Mouse (Mus musculus) MEL (cell line): ENCODE measurements at regions not wholly inside any gene's neighbourhood (a gene's known extent, or its start where the extent isn't known, plus 50 kb on each side); places are given as distances from the start of the nearest gene placed in this dataset.

ENCODE experiments used
- DNase-seq: peaks from one replicate; pipeline ENCODE4 v3.0.0; 2011; ENCODE audit warnings: low read depth, low spot score
- H3K27ac ChIP-seq: 2 replicates; pipeline ENCODE4 v1.5.1; 2012; ENCODE audit warnings: low read depth, mild to moderate bottlenecking, control low read depth, low read length, moderate library complexity; ENCODE audit not compliant: control insufficient read depth
- H3K27me3 ChIP-seq, 2 experiments: fragments of 150-350 bp in 1 of 2; sonication (generic) in 1 of 2; 2 replicates each; pipeline ENCODE4 v1.6.1; 2012; ENCODE audit warnings: low read length in 2 of 2, mild to moderate bottlenecking in 2 of 2, improper control_type of control experiment in 1 of 2, moderate library complexity in 1 of 2; ENCODE audit not compliant: insufficient read depth in 2 of 2, control insufficient read depth in 1 of 2
- H3K36me3 ChIP-seq, 2 experiments: 2 replicates each; pipeline ENCODE4 v1.6.1; 2012 to 2014; ENCODE audit warnings: low read length in 2 of 2, improper control_type of control experiment in 1 of 2, inconsistent platforms in 1 of 2, mild to moderate bottlenecking in 1 of 2; ENCODE audit not compliant: insufficient read depth in 2 of 2, control insufficient read depth in 1 of 2
- H3K4me1 ChIP-seq, 2 experiments: fragments of 150-350 bp in 1 of 2; sonication (generic) in 1 of 2; 2 replicates each; pipeline ENCODE4 v1.6.1; 2012; ENCODE audit warnings: low read length in 2 of 2, improper control_type of control experiment in 1 of 2, mild to moderate bottlenecking in 1 of 2; ENCODE audit not compliant: insufficient read depth in 2 of 2, control insufficient read depth in 1 of 2
- H3K4me3 ChIP-seq, 2 experiments: fragments of 150-350 bp in 1 of 2; sonication (generic) in 1 of 2; 2 replicates each; pipeline ENCODE4 v1.5.1; 2012; ENCODE audit warnings: low read depth in 2 of 2, low read length in 2 of 2, mild to moderate bottlenecking in 2 of 2, moderate library complexity in 2 of 2, control low read depth in 1 of 2, improper control_type of control experiment in 1 of 2; ENCODE audit not compliant: control insufficient read depth in 1 of 2, insufficient read depth in 1 of 2
- H3K79me2 ChIP-seq: 2 replicates; pipeline ENCODE4 v1.6.1; 2012; ENCODE audit warnings: mild to moderate bottlenecking, low read length, moderate library complexity; ENCODE audit not compliant: control insufficient read depth, poor library complexity, insufficient read depth
- H3K9ac ChIP-seq: 2 replicates; pipeline ENCODE4 v1.6.1; 2012; ENCODE audit warnings: low read depth, mild to moderate bottlenecking, control low read depth, low read length, moderate library complexity; ENCODE audit not compliant: control insufficient read depth, poor library complexity, severe bottlenecking
- H3K9me3 ChIP-seq: fragments of 150-350 bp; sonication (generic); replicated peaks from 2 replicates; pipeline ENCODE4 v1.6.1; 2012; ENCODE audit warnings: mild to moderate bottlenecking, low read length, improper control_type of control experiment, moderate library complexity; ENCODE audit not compliant: insufficient read depth
- CHD2 ChIP-seq: IDR thresholded peaks from 2 replicates; pipeline ENCODE4 v1.6.1; 2011; ENCODE audit warnings: low read length, improper control_type of control experiment
- CTCF ChIP-seq, 3 experiments: IDR thresholded peaks in 2 of 3; conservative IDR thresholded peaks in 1 of 3; 2 replicates each; pipeline ENCODE4 v1.5.1; 2011 to 2012; ENCODE audit warnings: low read length in 3 of 3, low read depth in 2 of 3, mild to moderate bottlenecking in 2 of 3, improper control_type of control experiment in 1 of 3, inconsistent platforms in 1 of 3, mixed read lengths in 1 of 3, moderate library complexity in 1 of 3; ENCODE audit not compliant: control insufficient read depth in 1 of 3, insufficient read depth in 1 of 3, poor library complexity in 1 of 3, severe bottlenecking in 1 of 3
- E2F4 ChIP-seq: IDR thresholded peaks from 2 replicates; pipeline ENCODE4 v1.6.1; 2011; ENCODE audit warnings: low read depth, low read length, improper control_type of control experiment, borderline replicate concordance
- EP300 ChIP-seq, 2 experiments: IDR thresholded peaks; 2 replicates each; pipeline ENCODE4 v1.6.1; 2011; ENCODE audit warnings: improper control_type of control experiment in 2 of 2, low read length in 2 of 2, low read depth in 1 of 2, mild to moderate bottlenecking in 1 of 2
- GABPA ChIP-seq: IDR thresholded peaks from 2 replicates; pipeline ENCODE4 v1.6.1; 2012; ENCODE audit warnings: low read depth, mild to moderate bottlenecking, inconsistent platforms, low read length, improper control_type of control experiment, moderate library complexity
- GATA1 ChIP-seq: IDR thresholded peaks from 2 replicates; pipeline ENCODE4 v1.6.1; 2011; ENCODE audit warnings: low read depth, low read length, improper control_type of control experiment
- MAFK ChIP-seq: IDR thresholded peaks from 2 replicates; pipeline ENCODE4 v1.6.1; 2011; ENCODE audit warnings: low read depth, mild to moderate bottlenecking, low read length, improper control_type of control experiment, borderline replicate concordance
- MAX ChIP-seq: IDR thresholded peaks from 2 replicates; pipeline ENCODE4 v1.6.1; 2011; ENCODE audit warnings: low read length, improper control_type of control experiment
- MAZ ChIP-seq: IDR thresholded peaks from 2 replicates; pipeline ENCODE4 v1.6.1; 2012; ENCODE audit warnings: low read depth, mild to moderate bottlenecking, inconsistent platforms, low read length, improper control_type of control experiment
- MEF2A ChIP-seq: IDR thresholded peaks from 2 replicates; pipeline ENCODE4 v1.6.1; 2014; ENCODE audit warnings: low read depth, mild to moderate bottlenecking, inconsistent platforms, low read length, improper control_type of control experiment; ENCODE audit not compliant: poor library complexity, insufficient replicate concordance, severe bottlenecking; ENCODE audit errors: extremely low read depth
- MXI1 ChIP-seq: IDR thresholded peaks from 2 replicates; pipeline ENCODE4 v1.6.1; 2011; ENCODE audit warnings: mild to moderate bottlenecking, low read depth, low read length, improper control_type of control experiment
- MYB ChIP-seq: IDR thresholded peaks from 2 replicates; pipeline ENCODE4 v1.6.1; 2011; ENCODE audit warnings: mild to moderate bottlenecking, low read depth, low read length, improper control_type of control experiment
- NELFE ChIP-seq: IDR thresholded peaks from 2 replicates; pipeline ENCODE4 v1.6.1; 2011; ENCODE audit warnings: low read depth, low read length, improper control_type of control experiment
- NRF1 ChIP-seq: IDR thresholded peaks from 2 replicates; pipeline ENCODE4 v1.6.1; 2014; ENCODE audit warnings: low read depth, mild to moderate bottlenecking, inconsistent platforms, low read length, improper control_type of control experiment, moderate library complexity; ENCODE audit not compliant: poor library complexity, insufficient read depth, severe bottlenecking
- RAD21 ChIP-seq: IDR thresholded peaks from 2 replicates; pipeline ENCODE4 v1.6.1; 2011; ENCODE audit warnings: mild to moderate bottlenecking, low read depth, low read length, improper control_type of control experiment
- RCOR1 ChIP-seq: IDR thresholded peaks from 2 replicates; pipeline ENCODE4 v1.6.1; 2012; ENCODE audit warnings: low read depth, mild to moderate bottlenecking, inconsistent platforms, low read length, improper control_type of control experiment
- SMC3 ChIP-seq: IDR thresholded peaks from 2 replicates; pipeline ENCODE4 v1.6.1; 2011; ENCODE audit warnings: low read depth, low read length, improper control_type of control experiment
- TBP ChIP-seq: IDR thresholded peaks from 2 replicates; pipeline ENCODE4 v1.8.0; 2011; ENCODE audit warnings: low read depth, low read length, improper control_type of control experiment
- TCF12 ChIP-seq: IDR thresholded peaks from 2 replicates; pipeline ENCODE4 v1.6.1; 2014; ENCODE audit warnings: low read depth, mild to moderate bottlenecking, inconsistent platforms, low read length, improper control_type of control experiment, moderate library complexity
- UBTF ChIP-seq: IDR thresholded peaks from 2 replicates; pipeline ENCODE4 v1.6.1; 2012; ENCODE audit warnings: low read depth, mild to moderate bottlenecking, inconsistent platforms, low read length, improper control_type of control experiment, moderate library complexity, borderline replicate concordance; ENCODE audit not compliant: insufficient read depth
- ZC3H11A ChIP-seq: IDR thresholded peaks from 2 replicates; pipeline ENCODE4 v1.6.1; 2012; ENCODE audit warnings: low read depth, mild to moderate bottlenecking, inconsistent platforms, low read length, improper control_type of control experiment
- ZKSCAN1 ChIP-seq: IDR thresholded peaks from 2 replicates; pipeline ENCODE4 v1.6.1; 2012; ENCODE audit warnings: low read depth, mild to moderate bottlenecking, inconsistent platforms, low read length, improper control_type of control experiment, moderate library complexity

DNA sequence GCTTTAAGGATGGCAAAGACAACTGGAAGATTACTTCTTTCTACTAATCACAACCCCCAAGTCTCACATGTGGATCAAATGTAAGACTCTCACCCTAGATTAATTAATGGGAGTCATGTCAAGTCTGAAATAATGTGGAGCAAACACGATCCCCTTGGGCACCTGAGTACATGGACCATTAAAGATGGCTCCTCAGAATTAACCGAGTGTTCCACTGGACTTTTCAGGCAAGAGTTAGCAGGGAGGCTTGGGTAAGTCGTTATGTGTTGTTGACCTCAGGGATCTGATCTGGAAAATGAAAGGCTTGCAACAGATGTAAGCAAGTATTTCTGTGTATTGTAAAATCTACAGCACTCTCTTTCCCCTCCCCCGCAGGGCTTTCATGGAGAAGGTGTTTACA lies 296.3 kb downstream of the Olfm4 start:
- DNase-seq = no peak
- Histone ChIP-seq H3K27ac (no peak overlapping the region), H3K9ac (no peak overlapping the region)
- no peak for TF ChIP-seq MEF2A
- no peak for TF ChIP-seq MAFK
- TF ChIP-seq MXI1 = no peak
- no peak for TF ChIP-seq SMC3
- no peak for TF ChIP-seq NELFE
- TF ChIP-seq ZKSCAN1 = no peak
- TF ChIP-seq TCF12 = no peak
- TF ChIP-seq MAX = no peak
- no peak for TF ChIP-seq GABPA
- TF ChIP-seq MAZ = no peak
- TF ChIP-seq RAD21 = no peak
- no peak for TF ChIP-seq ZC3H11A
- TF ChIP-seq, all 39 proteins: peak for 0
- no peaks in the 10 kb centered on the region for H3K79me2 ChIP-seq
- H3K27me3 ChIP-seq = no peaks in the 10 kb centered on the region
- peaks cover 0 to 6% of the 10 kb centered on the region in 2 experiments; a peak in 2 of 4 replicates for H3K36me3 ChIP-seq
- H3K4me3 ChIP-seq = no peak overlapping the region
- no peaks in the 10 kb centered on the region for H3K4me1 ChIP-seq
- H3K9me3 ChIP-seq = no peaks in the 10 kb centered on the region

DNA sequence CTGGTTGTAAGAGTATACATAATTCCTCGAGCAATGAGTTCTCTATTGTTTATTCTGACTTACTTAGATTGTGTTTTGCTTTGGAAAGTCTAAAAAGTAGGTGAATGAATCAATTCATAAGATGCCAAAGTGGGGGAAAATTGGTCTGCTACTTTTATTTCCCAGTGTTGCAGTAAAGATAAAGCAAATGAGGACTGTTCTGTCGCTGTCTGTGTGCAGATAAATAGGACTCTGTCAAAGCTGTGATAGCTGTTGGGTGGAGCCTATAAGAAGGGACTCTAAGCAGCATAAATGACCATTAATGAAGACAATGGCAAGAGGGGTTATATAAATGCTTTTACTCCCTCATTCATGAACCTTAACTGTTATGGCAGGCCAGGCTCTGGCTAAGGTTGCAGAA lies 299.8 kb downstream of the Olfm4 start:
- peak; percentile 24 for DNase-seq
- Histone ChIP-seq H3K36me3 (peaks cover 0 to 6% of the 10 kb centered on the region in 2 experiments; a peak in 2 of 4 replicates), H3K27ac (no peak overlapping the region), H3K79me2 (no peaks in the 10 kb centered on the region), H3K4me1 (no peaks in the 10 kb centered on the region), H3K27me3 (no peaks in the 10 kb centered on the region), H3K9ac (no peak overlapping the region), H3K4me3 (no peak overlapping the region), H3K9me3 (no peaks in the 10 kb centered on the region)
- TF ChIP-seq GATA1 = peak; percentile 63
- no peak for TF ChIP-seq CHD2
- peak; percentile 49 to 72; a peak in 3 of 4 replicates for TF ChIP-seq EP300 (IDR thresholded peaks at IDR 0.05; ENCODE audit: low read depth in 1 of 2, low read length in 2 of 2)
- TF ChIP-seq UBTF = no peak
- no peak for TF ChIP-seq TBP
- no peak for TF ChIP-seq CTCF (IDR thresholded peaks at IDR 0.05 in 2 of 3, conservative IDR thresholded peaks at IDR 0.05 in 1 of 3; ENCODE audit: control insufficient read depth in 1 of 3, insufficient read depth in 1 of 3, low read depth in 2 of 3, low read length in 3 of 3, poor library complexity in 1 of 3, severe bottlenecking in 1 of 3)
- no peak for TF ChIP-seq RCOR1
- TF ChIP-seq MEF2A = no peak
- peak; percentile 77 for TF ChIP-seq TCF12
- no peak for TF ChIP-seq E2F4
- TF ChIP-seq MYB = no peak
- TF ChIP-seq NRF1 = no peak
